Mouse (Mus musculus): ENCODE results near the gene Vsnl1.

The Vsnl1 gene

GRCm38 (mm10) chr12:11384754-11385153, 51.7 kb downstream of the Vsnl1 start:
- DNase-seq (ENCODE audit: low spot score in 2 of 2) = no peak

- no peak for DNase-seq (ENCODE audit: low spot score in 2 of 2)
Measured at GRCm38 (mm10) chr12:11379396-11379795, 57.0 kb downstream of the Vsnl1 start.

GRCm38 (mm10) chr12:11370056-11370455, 66.4 kb downstream of the Vsnl1 start:
- DNase-seq (ENCODE audit: low spot score in 2 of 2) = no peak

GRCm38 (mm10) chr12:11367099-11367765, 69.2 kb downstream of the Vsnl1 start:
- DNase-seq (ENCODE audit: low spot score in 2 of 2) = no peak

DNA sequence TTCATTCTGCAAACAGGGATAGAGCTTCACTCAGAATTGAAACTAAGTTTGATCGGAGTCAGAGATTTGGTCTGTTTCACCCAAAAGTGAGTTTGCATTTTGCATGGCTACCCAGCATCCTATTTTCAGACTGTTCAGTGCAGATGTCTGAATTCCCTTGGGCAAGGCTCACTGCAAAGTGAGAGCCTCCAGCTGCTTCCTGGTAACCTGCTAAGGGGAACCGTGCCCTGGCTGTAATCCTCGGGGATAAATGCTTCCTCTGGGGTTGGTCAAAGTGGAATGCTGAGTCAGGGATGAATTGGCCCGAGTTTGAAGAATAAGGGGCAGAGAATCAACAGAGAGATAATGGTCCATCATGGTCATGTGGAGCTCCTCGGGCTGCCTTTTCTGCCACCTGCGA, 71.5 kb downstream of the Vsnl1 start:
- DNase-seq (ENCODE audit: low spot score in 2 of 2) = no peak

DNA sequence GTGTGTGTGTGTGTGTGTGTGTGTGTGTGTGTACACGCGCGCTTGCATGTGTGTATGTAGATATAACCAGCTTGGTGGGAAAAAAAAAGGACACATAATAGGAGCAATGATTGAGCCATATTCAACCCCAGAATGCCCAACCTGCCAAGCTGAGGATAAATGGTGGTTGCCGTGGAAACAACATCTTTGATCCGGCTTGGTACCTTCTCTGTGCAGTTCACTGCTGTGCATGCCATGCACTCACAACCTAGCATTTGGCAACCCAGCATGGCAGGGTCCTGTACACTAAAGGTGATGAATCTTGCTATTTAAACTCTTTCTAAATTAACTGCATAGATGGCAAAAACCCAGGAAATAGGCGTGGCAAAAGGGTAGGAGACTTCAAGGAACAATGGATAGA, 74.0 kb downstream of the Vsnl1 start:
- no peak for DNase-seq (ENCODE audit: low spot score in 2 of 2)

GRCm38 (mm10) chr12:11350895-11351294, 85.5 kb downstream of the Vsnl1 start:
- DNase-seq (ENCODE audit: low spot score in 2 of 2) = peak; percentile 16 to 72

DNA sequence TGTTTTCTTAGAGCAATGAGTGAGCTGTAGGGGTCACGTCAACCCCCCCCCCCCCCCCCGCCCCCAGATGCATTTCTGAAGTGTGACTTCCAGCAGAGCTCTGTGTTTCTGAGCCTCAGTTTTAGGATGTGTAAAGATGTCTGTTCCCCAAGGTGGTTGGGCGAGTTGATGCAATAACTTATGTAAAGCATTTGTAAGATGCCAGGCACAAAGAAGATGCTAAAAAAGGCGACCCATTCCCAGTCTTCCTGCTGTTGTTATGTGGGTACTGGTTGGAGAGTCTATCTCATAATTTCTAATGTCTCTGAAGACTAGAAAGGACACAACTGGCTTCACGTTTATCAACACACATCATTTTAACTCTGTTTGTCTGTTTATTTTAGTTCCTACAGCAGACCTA, 86.5 kb downstream of the Vsnl1 start:
- DNase-seq (ENCODE audit: low spot score in 2 of 2) = no peak

GRCm38 (mm10) chr12:11348423-11348822, 88.0 kb downstream of the Vsnl1 start:
- no peak for DNase-seq (ENCODE audit: low spot score in 2 of 2)

DNA sequence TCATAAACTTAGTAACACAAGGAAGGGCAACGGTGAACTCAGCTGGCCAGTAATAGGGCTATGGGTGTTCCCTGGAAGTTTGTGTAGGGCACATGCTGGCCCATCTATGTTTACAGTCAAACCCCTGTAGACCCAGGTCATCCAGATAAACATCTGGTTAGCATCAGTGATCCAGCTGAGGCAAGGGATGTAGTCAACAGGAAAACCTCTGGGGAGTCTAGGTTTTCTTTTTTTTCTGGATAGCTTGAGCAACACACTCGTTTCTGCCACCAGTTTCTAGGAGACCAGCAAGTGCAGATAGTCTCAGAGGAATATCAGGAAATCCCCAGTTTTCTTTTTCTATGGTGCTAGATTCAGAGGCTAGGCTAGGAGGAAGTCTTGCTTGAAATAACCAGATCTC, 90.5 kb downstream of the Vsnl1 start:
- no peak for DNase-seq (ENCODE audit: low spot score in 2 of 2)

DNA sequence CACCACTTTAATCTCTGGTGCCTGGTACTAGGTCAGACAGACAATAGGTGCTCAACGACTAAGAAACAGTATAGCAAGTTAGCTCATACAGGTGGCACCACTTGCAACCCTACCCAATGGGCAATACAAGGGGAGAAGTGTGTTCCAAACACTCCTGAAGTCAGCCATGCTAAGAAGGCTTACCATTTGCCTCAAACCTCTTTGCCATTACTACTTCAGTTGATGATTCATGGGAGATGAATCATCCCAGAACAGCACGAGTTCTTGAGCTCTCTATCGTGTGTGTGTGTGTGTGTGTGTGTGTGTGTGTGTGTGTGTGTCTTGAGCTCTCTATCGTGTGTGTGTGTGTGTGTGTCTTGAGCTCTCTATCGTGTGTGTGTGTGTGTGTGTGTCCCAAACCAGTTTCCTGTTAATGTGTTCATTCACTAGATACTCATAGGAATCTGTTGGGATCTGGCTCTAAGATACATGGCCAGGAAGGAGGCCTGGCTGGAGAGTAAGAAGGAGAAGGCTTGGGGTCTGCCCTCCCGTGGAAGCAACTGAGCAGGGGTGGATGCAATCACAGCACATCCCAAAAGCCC, 94.3 kb downstream of the Vsnl1 start:
- DNase-seq (ENCODE audit: low spot score in 2 of 2) = no peak

- no peak for DNase-seq (ENCODE audit: low spot score in 2 of 2)
Measured at GRCm38 (mm10) chr12:11338251-11338650, 98.2 kb downstream of the Vsnl1 start.

DNA sequence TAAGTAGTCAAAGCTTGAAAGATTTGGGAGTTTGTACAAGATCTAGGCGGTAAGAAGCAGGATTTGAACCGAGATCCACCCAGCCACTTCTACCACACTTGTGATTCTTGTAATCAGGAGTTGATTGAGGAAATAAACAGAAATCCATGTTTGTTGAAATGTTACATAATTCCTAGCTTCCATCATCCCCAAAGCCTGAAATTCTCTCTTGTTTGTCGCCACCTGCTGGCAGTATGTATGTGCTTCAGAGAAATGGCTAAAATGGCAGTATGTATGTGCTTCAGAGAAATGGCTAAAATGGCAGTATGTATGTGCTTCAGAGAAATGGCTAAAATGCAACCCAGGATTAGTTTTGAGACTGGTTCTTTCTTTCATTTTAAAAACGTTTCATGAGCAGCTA, 99.6 kb downstream of the Vsnl1 start:
- DNase-seq (ENCODE audit: low spot score in 2 of 2) = peak; percentile 14 to 61

- DNase-seq (ENCODE audit: low spot score in 2 of 2) = no peak
Measured at GRCm38 (mm10) chr12:11326483-11326882, 109.9 kb downstream of the Vsnl1 start.

GRCm38 (mm10) chr12:11324480-11324879, 111.9 kb downstream of the Vsnl1 start:
- no peak for DNase-seq (ENCODE audit: low spot score in 2 of 2)

DNA sequence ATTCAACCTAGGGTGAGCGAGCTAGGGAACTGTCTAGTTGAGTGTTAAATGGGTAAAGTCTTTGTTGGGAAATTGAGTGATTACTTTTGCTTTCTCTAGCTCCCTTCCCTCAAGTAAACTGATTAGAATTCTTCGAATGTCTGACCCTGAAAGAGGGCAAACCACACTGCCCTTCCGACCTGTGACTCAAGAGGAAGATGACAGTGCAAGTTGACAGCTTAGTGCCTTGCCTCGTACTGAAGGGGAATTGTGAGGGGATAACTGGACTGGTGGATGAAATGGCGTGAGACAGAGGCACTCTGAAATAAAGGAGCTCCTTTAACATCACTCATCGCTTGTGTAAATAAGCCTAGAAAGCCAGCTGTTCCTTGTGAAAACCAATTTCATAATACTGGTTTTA, 118.7 kb downstream of the Vsnl1 start:
- no peak for DNase-seq (ENCODE audit: low spot score in 2 of 2)

- no peak for DNase-seq (ENCODE audit: low spot score in 2 of 2)
Measured at GRCm38 (mm10) chr12:11313840-11314239, 122.6 kb downstream of the Vsnl1 start.

GRCm38 (mm10) chr12:11311106-11311505, 125.3 kb downstream of the Vsnl1 start:
- no peak for DNase-seq (ENCODE audit: low spot score in 2 of 2)

GRCm38 (mm10) chr12:11306753-11307645, 129.4 kb downstream of the Vsnl1 start:
- no peak for DNase-seq (ENCODE audit: low spot score in 2 of 2)

GRCm38 (mm10) chr12:11300858-11301257, 135.6 kb downstream of the Vsnl1 start:
- no peak for DNase-seq (ENCODE audit: low spot score in 2 of 2)

DNA sequence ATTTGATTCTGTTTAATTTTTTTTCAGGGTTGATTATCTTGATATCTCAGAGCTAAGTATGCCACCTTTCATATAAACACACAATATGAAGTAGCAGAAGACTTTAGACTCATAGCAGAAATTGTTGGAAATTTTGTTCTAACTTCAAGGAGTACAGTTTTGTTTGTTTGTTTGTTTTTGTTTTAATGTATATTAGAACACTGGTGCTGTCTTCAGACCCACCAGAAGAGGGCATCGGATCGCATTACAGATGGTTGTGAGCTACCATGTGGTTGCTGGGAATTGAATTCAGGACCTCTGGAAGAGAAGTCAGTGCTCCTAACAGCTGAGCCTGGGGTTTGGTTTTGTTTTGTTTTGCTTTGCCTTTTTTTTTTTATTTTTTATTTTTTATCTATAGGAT, 150.0 kb downstream of the Vsnl1 start:
- no peak for DNase-seq (ENCODE audit: low spot score in 2 of 2)

DNA sequence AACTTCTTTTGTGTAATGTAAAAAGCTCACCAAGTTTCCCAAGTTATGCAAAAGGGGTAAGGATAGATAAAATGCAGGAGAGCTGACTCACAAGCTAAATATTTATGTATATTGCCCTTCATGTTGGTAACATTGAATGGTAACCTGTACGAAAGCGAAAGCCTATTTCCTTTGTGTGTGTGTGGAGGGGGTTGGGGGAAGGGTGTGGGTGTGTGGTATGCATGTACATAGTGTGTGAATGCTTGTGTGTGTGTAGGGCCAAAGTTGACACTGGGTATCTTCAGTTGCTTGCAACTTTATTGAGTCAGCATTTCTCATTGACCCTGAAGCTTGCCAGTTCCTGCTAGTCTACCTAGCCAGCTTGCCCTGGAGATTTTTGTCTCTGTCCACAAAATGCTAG, 154.8 kb downstream of the Vsnl1 start:
- DNase-seq (ENCODE audit: low spot score in 2 of 2) = no peak

DNA sequence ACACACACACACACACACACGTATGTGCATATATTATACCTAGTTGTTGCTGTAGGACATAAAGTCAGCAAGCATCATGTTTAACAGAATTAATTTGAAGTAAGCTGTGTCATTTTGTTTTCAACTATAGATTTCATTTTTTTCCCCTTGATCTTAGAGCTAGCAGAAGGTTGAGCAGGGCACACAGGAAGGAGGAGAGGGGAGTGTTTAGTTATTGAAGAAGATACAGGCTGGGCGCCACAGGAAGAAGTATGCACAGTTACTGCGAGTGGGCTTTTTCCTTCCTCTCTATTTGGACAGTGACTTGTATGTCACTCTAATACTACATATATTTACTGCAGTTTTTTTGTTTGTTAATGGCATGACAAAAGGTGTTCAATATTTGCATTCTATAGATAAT, 156.5 kb downstream of the Vsnl1 start:
- DNase-seq (ENCODE audit: low spot score in 2 of 2) = no peak
